Mouse (Mus musculus) C2C12 (cell line): ENCODE data around the gene Nat8f2.
"Not testable (repeated sequence)": the region's sequence is repeated elsewhere in the genome, so short reads cannot be mapped to it uniquely, and the experiment has no call there.

Source experiments
- CEBPB ChIP-seq: IDR thresholded peaks from one replicate; pipeline ENCODE4 v1.6.1; 2011; ENCODE audit warnings: low read depth, mild to moderate bottlenecking, control low read depth, moderate library complexity
- CTCF ChIP-seq: IDR thresholded peaks from one replicate; pipeline ENCODE4 v1.5.1; 2011; ENCODE audit not compliant: control insufficient read depth, insufficient read depth, insufficient read length
- MAX ChIP-seq: IDR thresholded peaks from one replicate; pipeline ENCODE4 v1.6.1; 2011; ENCODE audit warnings: mild to moderate bottlenecking, control low read depth
- MYOD1 ChIP-seq: IDR thresholded peaks from one replicate; pipeline ENCODE4 v1.6.1; 2011; ENCODE audit warnings: low read depth; ENCODE audit not compliant: control insufficient read depth, insufficient read length

DNA sequence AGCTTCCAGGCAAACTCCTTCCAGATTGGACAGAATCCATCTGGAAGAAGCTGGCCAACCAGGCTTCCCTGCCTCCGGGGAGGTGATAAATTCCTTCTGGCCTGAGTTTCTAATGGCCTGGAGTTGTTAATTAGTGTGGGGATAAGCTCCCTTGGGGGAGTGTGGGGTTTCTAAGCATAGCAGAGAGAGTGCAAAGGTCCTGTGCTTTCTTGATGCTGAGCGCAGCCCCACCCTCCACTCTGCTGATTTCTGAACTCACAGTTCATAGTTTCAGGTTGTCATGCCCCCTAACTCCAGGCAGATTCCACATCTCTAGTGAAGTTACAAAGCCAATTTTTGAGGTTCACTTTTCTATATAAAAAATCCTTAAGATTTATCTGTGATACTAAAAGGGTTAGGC, 33.9 kb downstream of the Nat8f2 start:
- not testable (repeated sequence) for TF ChIP-seq CTCF, MYOD1, MAX, CEBPB
